Mouse (Mus musculus) spleen, adult 2 months (tissue): ENCODE data around the gene Tmco3.

Experiments
- CTCF ChIP-seq: fragments of 200-500 bp; IDR thresholded peaks from 2 replicates; pipeline ENCODE4 v1.5.1; 2011; ENCODE audit warnings: mild to moderate bottlenecking, inconsistent platforms; ENCODE audit not compliant: insufficient read depth, insufficient read length, insufficient replicate concordance; ENCODE audit errors: extremely low read depth
- POLR2A ChIP-seq: fragments of 200-500 bp; IDR thresholded peaks from 2 replicates; pipeline ENCODE4 v1.6.1; 2011; ENCODE audit warnings: low read depth, low read length, inconsistent platforms

DNA sequence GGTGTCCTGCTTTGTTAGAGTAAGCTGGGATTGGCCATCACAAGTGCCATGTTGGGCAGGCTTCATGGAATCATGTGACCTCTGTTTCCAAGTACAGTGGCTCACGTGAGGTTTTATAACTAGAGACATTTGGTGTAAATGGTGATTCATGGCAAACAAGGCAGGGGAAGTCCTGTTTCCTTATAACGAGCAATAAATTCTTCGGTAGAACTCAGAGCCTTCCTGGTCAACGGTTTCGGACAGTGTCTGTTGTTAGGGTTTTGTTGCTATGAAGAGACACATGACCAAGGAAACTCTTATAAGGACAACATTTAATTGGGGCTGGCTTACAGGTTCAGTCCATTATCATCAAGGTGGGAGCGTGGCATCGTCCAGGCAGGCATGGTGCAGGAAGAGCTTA, 13.0 kb downstream of the Tmco3 start:
- no peak for TF ChIP-seq CTCF
- no peak for TF ChIP-seq POLR2A
